Mouse (Mus musculus): ENCODE data around the gene Stim1. TPM values are rescaled to one million over a fixed set of nuclear protein-coding genes. Genes with fewer than 3 reads are reported as not detected.

Gene Stim1
- total and polyA plus RNA-seq, 2 experiments = 15.7 to 28.0 TPM

GRCm38 (mm10) chr7:102272422-102272948 lies 4.9 kb downstream of the Stim1 start:
- 18% methylated on average over 3 of the region's 3 CpGs for WGBS
- Histone ChIP-seq H3K27me3 (ENCODE audit: control insufficient read depth, insufficient read depth, low read length) (no peaks in the 10 kb centered on the region), H3K36me3 (ENCODE audit: control insufficient read depth, insufficient read depth, low read length) (no peaks in the 10 kb centered on the region), H3K4me3 (ENCODE audit: insufficient read depth, low read depth, low read length) (no peak overlapping the region), H3K27ac (replicated peaks; ENCODE audit: insufficient read depth, low read depth, low read length) (peak overlapping the region; percentile 12; the same call in 1 of the 2 replicates), H3K4me1 (ENCODE audit: control insufficient read depth, insufficient read depth, low read length) (peaks cover 14% of the 10 kb centered on the region), H3K9ac (ENCODE audit: low read depth, low read length) (no peak overlapping the region), H3K79me2 (ENCODE audit: control insufficient read depth, insufficient read depth, low read length) (peaks cover 16% of the 10 kb centered on the region; the same call in 1 of the 2 replicates)
- TF ChIP-seq CTCF (IDR thresholded peaks at IDR 0.05; ENCODE audit: low read depth, low read length) = no peak
- TF ChIP-seq POLR2A (IDR thresholded peaks at IDR 0.05; ENCODE audit: extremely low read depth, insufficient read depth, low read length) = no peak
- DNase-seq (ENCODE audit: extremely low read depth, low read depth, low spot score) = peak; percentile 96

- Histone ChIP-seq H3K4me1 (ENCODE audit: control insufficient read depth, insufficient read depth, low read length) (peaks cover 17% of the 10 kb centered on the region), H3K36me3 (ENCODE audit: control insufficient read depth, insufficient read depth, low read length) (no peaks in the 10 kb centered on the region), H3K9ac (ENCODE audit: low read depth, low read length) (no peak overlapping the region), H3K79me2 (ENCODE audit: control insufficient read depth, insufficient read depth, low read length) (peaks cover 22% of the 10 kb centered on the region; the same call in 1 of the 2 replicates), H3K27ac (replicated peaks; ENCODE audit: insufficient read depth, low read depth, low read length) (no peak overlapping the region), H3K4me3 (ENCODE audit: insufficient read depth, low read depth, low read length) (no peak overlapping the region), H3K27me3 (ENCODE audit: control insufficient read depth, insufficient read depth, low read length) (no peaks in the 10 kb centered on the region)
- WGBS = 80% methylated on average over 1 of the region's 1 CpGs
- peak; percentile 83 for DNase-seq (ENCODE audit: extremely low read depth, low read depth, low spot score)
- TF ChIP-seq POLR2A (IDR thresholded peaks at IDR 0.05; ENCODE audit: extremely low read depth, insufficient read depth, low read length) (no peak), CTCF (IDR thresholded peaks at IDR 0.05; ENCODE audit: low read depth, low read length) (no peak)
Observed at GRCm38 (mm10) chr7:102281403-102281802, 13.8 kb downstream of the Stim1 start.

- Histone ChIP-seq H3K27ac (replicated peaks; ENCODE audit: insufficient read depth, low read depth, low read length) (no peak overlapping the region), H3K9ac (ENCODE audit: low read depth, low read length) (no peak overlapping the region), H3K36me3 (ENCODE audit: control insufficient read depth, insufficient read depth, low read length) (no peaks in the 10 kb centered on the region), H3K27me3 (ENCODE audit: control insufficient read depth, insufficient read depth, low read length) (no peaks in the 10 kb centered on the region), H3K79me2 (ENCODE audit: control insufficient read depth, insufficient read depth, low read length) (peaks cover 23% of the 10 kb centered on the region; the same call in 1 of the 2 replicates), H3K4me1 (ENCODE audit: control insufficient read depth, insufficient read depth, low read length) (peaks cover 17% of the 10 kb centered on the region), H3K4me3 (ENCODE audit: insufficient read depth, low read depth, low read length) (no peak overlapping the region)
- WGBS = 17% methylated on average over 5 of the region's 5 CpGs
- peak; percentile 31 for DNase-seq (ENCODE audit: extremely low read depth, low read depth, low spot score)
- TF ChIP-seq POLR2A (IDR thresholded peaks at IDR 0.05; ENCODE audit: extremely low read depth, insufficient read depth, low read length) (no peak), CTCF (IDR thresholded peaks at IDR 0.05; ENCODE audit: low read depth, low read length) (no peak)
Observed at GRCm38 (mm10) chr7:102282261-102282660, 14.7 kb downstream of the Stim1 start.

GRCm38 (mm10) chr7:102289466-102289865 lies 21.9 kb downstream of the Stim1 start:
- no peaks in the 10 kb centered on the region for H3K36me3 ChIP-seq (ENCODE audit: control insufficient read depth, insufficient read depth, low read length)
- TF ChIP-seq CTCF (IDR thresholded peaks at IDR 0.05; ENCODE audit: low read depth, low read length) (no peak), POLR2A (IDR thresholded peaks at IDR 0.05; ENCODE audit: extremely low read depth, insufficient read depth, low read length) (no peak)
- 93% methylated on average over 6 of the region's 6 CpGs for WGBS
- H3K4me1 ChIP-seq (ENCODE audit: control insufficient read depth, insufficient read depth, low read length) = peaks cover 17% of the 10 kb centered on the region
- no peak overlapping the region for H3K4me3 ChIP-seq (ENCODE audit: insufficient read depth, low read depth, low read length)
- no peaks in the 10 kb centered on the region for H3K27me3 ChIP-seq (ENCODE audit: control insufficient read depth, insufficient read depth, low read length)
- H3K27ac ChIP-seq (replicated peaks; ENCODE audit: insufficient read depth, low read depth, low read length) = no peak overlapping the region
- DNase-seq (ENCODE audit: extremely low read depth, low read depth, low spot score) = no peak
- peaks cover 14% of the 10 kb centered on the region; the same call in 1 of the 2 replicates for H3K79me2 ChIP-seq (ENCODE audit: control insufficient read depth, insufficient read depth, low read length)
- no peak overlapping the region for H3K9ac ChIP-seq (ENCODE audit: low read depth, low read length)

GRCm38 (mm10) chr7:102292228-102292627 lies 24.6 kb downstream of the Stim1 start:
- Histone ChIP-seq H3K4me3 (ENCODE audit: insufficient read depth, low read depth, low read length) (no peak overlapping the region), H3K36me3 (ENCODE audit: control insufficient read depth, insufficient read depth, low read length) (no peaks in the 10 kb centered on the region), H3K9ac (ENCODE audit: low read depth, low read length) (no peak overlapping the region), H3K4me1 (ENCODE audit: control insufficient read depth, insufficient read depth, low read length) (peaks cover 15% of the 10 kb centered on the region), H3K79me2 (ENCODE audit: control insufficient read depth, insufficient read depth, low read length) (peaks cover 24% of the 10 kb centered on the region; the same call in 1 of the 2 replicates), H3K27me3 (ENCODE audit: control insufficient read depth, insufficient read depth, low read length) (no peaks in the 10 kb centered on the region), H3K27ac (replicated peaks; ENCODE audit: insufficient read depth, low read depth, low read length) (no peak overlapping the region)
- TF ChIP-seq CTCF (IDR thresholded peaks at IDR 0.05; ENCODE audit: low read depth, low read length) (no peak), POLR2A (IDR thresholded peaks at IDR 0.05; ENCODE audit: extremely low read depth, insufficient read depth, low read length) (no peak)
- peak; percentile 88 for DNase-seq (ENCODE audit: extremely low read depth, low read depth, low spot score)
- 23% methylated on average over 3 of the region's 3 CpGs for WGBS

GRCm38 (mm10) chr7:102293234-102293633 lies 25.6 kb downstream of the Stim1 start:
- Histone ChIP-seq H3K27ac (replicated peaks; ENCODE audit: insufficient read depth, low read depth, low read length) (no peak overlapping the region), H3K27me3 (ENCODE audit: control insufficient read depth, insufficient read depth, low read length) (no peaks in the 10 kb centered on the region), H3K4me1 (ENCODE audit: control insufficient read depth, insufficient read depth, low read length) (peaks cover 17% of the 10 kb centered on the region), H3K4me3 (ENCODE audit: insufficient read depth, low read depth, low read length) (no peak overlapping the region), H3K9ac (ENCODE audit: low read depth, low read length) (no peak overlapping the region), H3K36me3 (ENCODE audit: control insufficient read depth, insufficient read depth, low read length) (no peaks in the 10 kb centered on the region), H3K79me2 (ENCODE audit: control insufficient read depth, insufficient read depth, low read length) (peaks cover 22% of the 10 kb centered on the region; the same call in 1 of the 2 replicates)
- TF ChIP-seq POLR2A (IDR thresholded peaks at IDR 0.05; ENCODE audit: extremely low read depth, insufficient read depth, low read length) (no peak), CTCF (IDR thresholded peaks at IDR 0.05; ENCODE audit: low read depth, low read length) (no peak)
- no peak for DNase-seq (ENCODE audit: extremely low read depth, low read depth, low spot score)
- 20% methylated on average over 2 of the region's 2 CpGs for WGBS
